In the genomic region with DNA sequence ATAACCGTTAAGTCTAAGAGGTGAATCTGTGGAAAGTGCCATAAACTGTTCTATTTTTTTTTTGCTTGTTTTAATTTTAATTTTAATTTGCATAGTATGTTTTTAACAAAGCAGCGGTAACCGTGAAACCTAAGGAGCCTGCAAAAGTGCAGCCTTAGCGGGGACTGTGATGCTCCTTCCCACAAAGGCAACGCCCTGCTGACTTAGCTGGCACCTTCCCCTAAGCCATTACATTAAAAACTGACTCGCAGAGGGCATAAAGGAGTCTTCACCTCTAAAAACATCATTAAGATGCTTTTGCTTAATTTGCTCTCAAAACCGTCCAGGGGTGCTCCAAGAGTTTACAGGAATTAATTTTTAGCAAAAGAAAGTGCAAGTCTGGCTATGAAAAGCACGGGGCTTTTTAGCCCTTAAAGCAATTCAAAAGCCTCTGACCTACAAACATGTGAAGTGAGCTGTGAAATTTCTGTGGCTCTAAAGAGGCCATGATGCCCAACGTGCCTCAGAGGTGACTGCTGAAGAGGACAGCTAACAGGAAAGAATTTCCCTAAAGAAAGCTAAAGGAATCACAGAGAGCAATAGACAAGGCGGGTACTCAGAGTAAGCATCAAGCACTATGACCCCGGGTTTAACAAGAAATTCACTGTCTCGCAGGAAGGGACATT, we compare ENCODE assay signal across 23 mouse cellular contexts. TPM values are rescaled to one million over a fixed set of nuclear protein-coding genes. Genes with fewer than 3 reads are reported as not detected.
A peak's percentile ranks its signal among the peaks of the same experiment; 100 is the strongest.
DNase-seq lines count a peak whose midpoint lies in the region; ATAC-seq lines count a peak whose summit lies in the region.
"Had no signal": no experiment of that assay in that cellular context is flagged by ENCODE, and none has a peak within 500 bp of the region (broad histone marks: within the 10 kb centered on the region; RNA-seq: fewer than 3 reads in every experiment).

No protein-coding gene starts in this region.

- no peaks in the 10 kb centered on the region for H3K27me3 ChIP-seq in hindbrain, embryonic 16.5 days (replicated peaks; ENCODE audit: control insufficient read depth, insufficient read depth, low read length)
- H3K27me3 ChIP-seq in hindbrain, embryonic 12.5 days: no peaks in the 10 kb centered on the region
- H3K27me3 ChIP-seq: embryonic facial prominence, embryonic 15.5 days; heart, embryonic 13.5 days; neural tube, embryonic 13.5 days had no signal

- H3K4me1 ChIP-seq in hindbrain, embryonic 16.5 days (ENCODE audit: control insufficient read depth, insufficient read depth, low read depth, low read length): 0 out of 2 replicates have a peak, but pooled peaks cover 2% of the 10 kb centered on the region
- H3K4me1 ChIP-seq in hindbrain, embryonic 12.5 days: no peaks in the 10 kb centered on the region
- H3K4me1 ChIP-seq: embryonic facial prominence, embryonic 15.5 days; heart, embryonic 13.5 days had no signal

- 31% methylated on average over 12 of the region's 12 CpGs for WGBS in hindbrain, embryonic 16.5 days
- 33% methylated on average over 12 of the region's 12 CpGs for WGBS in hindbrain, embryonic 12.5 days

- H3K9me3 ChIP-seq in hindbrain, embryonic 16.5 days (ENCODE audit: control insufficient read depth, low read length): no peaks in the 10 kb centered on the region
- no peaks in the 10 kb centered on the region for H3K9me3 ChIP-seq in hindbrain, embryonic 12.5 days (replicated peaks)
- H3K9me3 ChIP-seq: embryonic facial prominence, embryonic 15.5 days; heart, embryonic 13.5 days; neural tube, embryonic 13.5 days had no signal

- peak; percentile 48; the same call in 1 of the 2 replicates for ATAC-seq in hindbrain, embryonic 16.5 days
- ATAC-seq in hindbrain, embryonic 12.5 days (ENCODE audit: low FRiP score): no peak
- ATAC-seq: inflammation-experienced regulatory T-cells, adult 6 months had no signal

- no peaks in the 10 kb centered on the region for H3K36me3 ChIP-seq in hindbrain, embryonic 16.5 days (ENCODE audit: control insufficient read depth, insufficient read depth, low read length)
- H3K36me3 ChIP-seq in hindbrain, embryonic 12.5 days: no peaks in the 10 kb centered on the region
- H3K36me3 ChIP-seq: embryonic facial prominence, embryonic 15.5 days; heart, embryonic 13.5 days; neural tube, embryonic 13.5 days had no signal

- H3K9ac ChIP-seq in hindbrain, embryonic 16.5 days (ENCODE audit: low read depth, low read length): no peak overlapping the region
- no peak overlapping the region for H3K9ac ChIP-seq in hindbrain, embryonic 12.5 days
- H3K9ac ChIP-seq: embryonic facial prominence, embryonic 15.5 days; heart, embryonic 13.5 days; lung, embryonic 14.5 days; neural tube, embryonic 13.5 days had no signal

- H3K27ac ChIP-seq in hindbrain, embryonic 16.5 days (ENCODE audit: low read depth, low read length): no peak overlapping the region
- H3K27ac ChIP-seq in hindbrain, embryonic 12.5 days: no peak overlapping the region
- H3K27ac ChIP-seq: embryonic facial prominence, embryonic 15.5 days; heart, embryonic 13.5 days; macrophage; neural tube, embryonic 13.5 days had no signal

- H3K4me2 ChIP-seq in hindbrain, embryonic 16.5 days (ENCODE audit: low read length): no peak overlapping the region; the same call in 1 of the 2 replicates
- no peak overlapping the region for H3K4me2 ChIP-seq in hindbrain, embryonic 12.5 days (replicated peaks)
- H3K4me2 ChIP-seq: embryonic facial prominence, embryonic 15.5 days; heart, embryonic 13.5 days; lung, embryonic 14.5 days; midbrain, embryonic 11.5 days; neural tube, embryonic 13.5 days had no signal

- DNase-seq in cerebellum, adult 11 months: peak; percentile 31
- DNase-seq in cerebellum, adult 9-10 months: peak; percentile 62
- peak; percentile 4 for DNase-seq in embryo, embryonic 9.5 days (ENCODE audit: extremely low spot score)
- no peak for DNase-seq in liver
- DNase-seq in adrenal gland, adult 2 months: no peak
- no peak for DNase-seq in urinary bladder, postnatal 14 days (ENCODE audit: low spot score)
- DNase-seq: adrenal gland, adult 8-10 months; gastrocnemius, postnatal 10 days; heart, adult 18-20 months; kidney, adult 2 months; kidney, postnatal 25 days; lung, embryonic 14.5 days; thymus, postnatal 36 days had no signal

- H3K4me3 ChIP-seq in hindbrain, embryonic 16.5 days (ENCODE audit: low read length): no peak overlapping the region
- no peak overlapping the region for H3K4me3 ChIP-seq in hindbrain, embryonic 12.5 days
- H3K4me3 ChIP-seq: embryonic facial prominence, embryonic 15.5 days; heart, embryonic 13.5 days; neural tube, embryonic 13.5 days had no signal

RNA-seq across cellular contexts. Expression of a gene that starts 16.8 kb away (rescaled TPM):
- polyA plus RNA-seq in hindbrain, embryonic 16.5 days (2015; fragmentation: Nextera tagmentation; extraction: Ambion mirVana): 22.4 and 28.9 TPM in 2 replicates
- 6.9 and 7.3 TPM in 2 replicates for polyA plus RNA-seq in hindbrain, embryonic 12.5 days (2016; fragmentation: Nextera tagmentation; extraction: Ambion mirVana)
- under 1 TPM; 0.28 to 0.40 TPM for total RNA-seq in adrenal gland, adult 2 months (2021)
- polyA plus RNA-seq in adrenal gland, adult 2 months (2012; rRNA removed): 1.0 and 1.3 TPM in 2 replicates
- total RNA-seq: liver, adult 2 months; monocyte, adult 5-6 weeks had no signal
- polyA plus RNA-seq: inflammation-experienced regulatory T-cells, adult 6 months; liver, adult 2 months; macrophage had no signal

Comparison
In these comparisons a context has a peak if more than half of its experiments do, and no peak if none do; other contexts are left out.
1. DNase-seq: peak in cerebellum, adult 11 months (single experiment), cerebellum, adult 9-10 months (single experiment) and embryo, embryonic 9.5 days (single experiment); none in liver (single experiment), adrenal gland, adult 2 months (single experiment) and urinary bladder, postnatal 14 days (single experiment).